In genomic region chr17:17637387-17637786, GRCm38 (mm10) we compare ENCODE assay signal across 16 mouse cellular contexts.
"Had no signal": no experiment of that assay in that cellular context is flagged by ENCODE, and none has a peak within 500 bp of the region (broad histone marks: within the 10 kb centered on the region; RNA-seq: fewer than 3 reads in every experiment).

No protein-coding gene starts in this region.

- DNase-seq: gastrocnemius, adult 2 months; gastrocnemius, postnatal 10 days; gastrocnemius, postnatal 25 days; heart, adult 2 months; heart, postnatal 14 days; heart, postnatal 4 days; kidney, adult 11 months; kidney, adult 8-10 months; kidney, postnatal 10 days; kidney, postnatal 25 days; layer of hippocampus, adult 9-11 months; layer of hippocampus, postnatal 36 days; liver; liver, embryonic 13.5 days had no signal

- ATAC-seq: hindbrain, embryonic 16.5 days; intestine, embryonic 16.5 days had no signal
